8 mouse cellular contexts compared by ENCODE assay signal in the genomic region with DNA sequence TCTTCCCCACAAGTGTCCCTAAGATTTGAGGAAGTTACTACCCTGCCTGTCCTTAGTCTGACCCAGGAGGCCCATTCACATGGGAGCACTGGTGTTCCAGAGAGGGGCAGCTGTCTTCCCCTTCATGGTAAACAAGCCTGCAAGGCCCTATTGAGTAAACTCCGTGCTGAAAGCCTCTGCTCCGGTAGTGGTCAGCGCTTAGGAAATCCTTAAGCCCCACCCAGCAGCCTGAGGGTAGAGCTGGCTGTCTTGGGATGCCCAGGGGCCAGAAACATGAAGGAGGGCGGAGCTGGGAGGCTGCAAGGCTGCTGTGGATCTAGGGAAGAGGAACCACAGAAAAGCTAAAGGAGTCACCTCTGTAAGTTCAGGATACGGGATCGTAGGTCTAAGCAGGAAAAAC. TPM values are rescaled to one million over a fixed set of nuclear protein-coding genes. Genes with fewer than 3 reads are reported as not detected.
DNase-seq lines count a peak whose midpoint lies in the region; ATAC-seq and TF ChIP-seq lines count a peak whose summit lies in the region.
"Had no signal": no experiment of that assay in that cellular context is flagged by ENCODE, and none has a peak within 500 bp of the region (broad histone marks: within the 10 kb centered on the region; RNA-seq: fewer than 3 reads in every experiment).

No protein-coding gene starts in this region.

- no peak for TF ChIP-seq EP300 in CH12.LX (IDR thresholded peaks at IDR 0.05; ENCODE audit: low read length)

- ATAC-seq in heart, embryonic 13.5 days (ENCODE audit: extremely low read depth, insufficient number of reproducible peaks, low FRiP score, low TSS enrichment): no peak
- ATAC-seq in liver, embryonic 12.5 days: no peak
- ATAC-seq in forebrain, embryonic 13.5 days: no peak

- in situ Hi-C loops in CH12.LX (cut with MboI; ENCODE audit: low pct_ligation_motif_present, low pct_unique_long_range_greater_than_20kb, low sequenced_read_pairs): no loop called here

- H3K27ac ChIP-seq in CH12.LX (ENCODE audit: insufficient read depth, low read depth): no peak overlapping the region
- 0 out of 2 replicates have a peak overlapping the region, but pooled peaks have one; percentile 26 for H3K27ac ChIP-seq in heart, embryonic 13.5 days (replicated peaks)
- peak overlapping the region; percentile 86 for H3K27ac ChIP-seq in liver, embryonic 12.5 days
- no peak overlapping the region for H3K27ac ChIP-seq in forebrain, embryonic 13.5 days
- H3K27ac ChIP-seq: embryonic facial prominence, embryonic 13.5 days had no signal

- dilution Hi-C loops in CH12.LX (cut with MboI; ENCODE audit: extremely low pct_ligation_motif_present, extremely low pct_unique_long_range_greater_than_20kb, low sequenced_read_pairs): no loop called here

- TF ChIP-seq CTCF in CH12.LX (conservative IDR thresholded peaks at IDR 0.05 in 1 of 2, IDR thresholded peaks at IDR 0.05 in 1 of 2; ENCODE audit: low read depth in 2 of 2, low read length in 2 of 2): no peak

- no peaks in the 10 kb centered on the region for H3K9me3 ChIP-seq in CH12.LX (replicated peaks; ENCODE audit: low read length)
- no peaks in the 10 kb centered on the region for H3K9me3 ChIP-seq in heart, embryonic 13.5 days
- H3K9me3 ChIP-seq in liver, embryonic 12.5 days (replicated peaks): no peaks in the 10 kb centered on the region
- H3K9me3 ChIP-seq in forebrain, embryonic 13.5 days (replicated peaks): no peaks in the 10 kb centered on the region
- H3K9me3 ChIP-seq: embryonic facial prominence, embryonic 13.5 days had no signal

- peaks cover 15% of the 10 kb centered on the region for H3K27me3 ChIP-seq in CH12.LX (replicated peaks)
- H3K27me3 ChIP-seq in heart, embryonic 13.5 days (replicated peaks): peaks cover 3% of the 10 kb centered on the region; the same call in 1 of the 2 replicates
- no peaks in the 10 kb centered on the region for H3K27me3 ChIP-seq in liver, embryonic 12.5 days (replicated peaks)
- H3K27me3 ChIP-seq in forebrain, embryonic 13.5 days: peaks cover 23% of the 10 kb centered on the region

- no peaks in the 10 kb centered on the region for H3K36me3 ChIP-seq in CH12.LX (replicated peaks in 1 of 2; ENCODE audit: control insufficient read depth in 1 of 2, insufficient read depth in 1 of 2, low read length in 1 of 2)
- no peaks in the 10 kb centered on the region for H3K36me3 ChIP-seq in heart, embryonic 13.5 days
- H3K36me3 ChIP-seq in liver, embryonic 12.5 days: no peaks in the 10 kb centered on the region
- no peaks in the 10 kb centered on the region for H3K36me3 ChIP-seq in forebrain, embryonic 13.5 days (ENCODE audit: poor library complexity, severe bottlenecking)
- H3K36me3 ChIP-seq: embryonic facial prominence, embryonic 13.5 days had no signal

- H3K4me3 ChIP-seq in CH12.LX (replicated peaks in 1 of 3; ENCODE audit: low read depth in 2 of 3, low read length in 2 of 3, poor library complexity in 1 of 3): peak overlapping the region in 1 of 3 experiments; percentile 29
- no peak overlapping the region for H3K4me3 ChIP-seq in heart, embryonic 13.5 days
- peak overlapping the region; percentile 69 for H3K4me3 ChIP-seq in liver, embryonic 12.5 days
- H3K4me3 ChIP-seq in forebrain, embryonic 13.5 days: no peak overlapping the region
- H3K4me3 ChIP-seq: embryonic facial prominence, embryonic 13.5 days had no signal

- no peaks in the 10 kb centered on the region for H3K79me2 ChIP-seq in CH12.LX (replicated peaks; ENCODE audit: control insufficient read depth, extremely low read depth, insufficient read depth, poor library complexity, severe bottlenecking)

- H3K4me1 ChIP-seq in CH12.LX (ENCODE audit: control insufficient read depth in 1 of 2, insufficient read depth in 2 of 2): peaks cover 27 to 57% of the 10 kb centered on the region in 2 experiments
- peaks cover 60% of the 10 kb centered on the region for H3K4me1 ChIP-seq in heart, embryonic 13.5 days
- peaks cover 76% of the 10 kb centered on the region for H3K4me1 ChIP-seq in liver, embryonic 12.5 days
- peaks cover 30% of the 10 kb centered on the region for H3K4me1 ChIP-seq in forebrain, embryonic 13.5 days

- no peak for TF ChIP-seq RAD21 in CH12.LX (IDR thresholded peaks at IDR 0.05; ENCODE audit: low read depth, low read length)

- peak overlapping the region; percentile 17; the same call in 1 of the 2 replicates for H3K4me2 ChIP-seq in CH12.LX (ENCODE audit: insufficient read depth, low read depth, poor library complexity, severe bottlenecking)
- H3K4me2 ChIP-seq in heart, embryonic 13.5 days: peak overlapping the region; percentile 27
- H3K4me2 ChIP-seq in liver, embryonic 12.5 days: peak overlapping the region; percentile 90
- H3K4me2 ChIP-seq in forebrain, embryonic 13.5 days: no peak overlapping the region
- H3K4me2 ChIP-seq: embryonic facial prominence, embryonic 13.5 days had no signal

- DNase-seq in CH12.LX (ENCODE audit: extremely low read depth) (no peak), adipocyte (ENCODE audit: low spot score) (peak; percentile 87)
- peak; percentile 58 to 61 for DNase-seq in spleen, postnatal 10 days (ENCODE audit: low spot score in 2 of 2)
- no peak for DNase-seq in ovary, postnatal 10 days (ENCODE audit: low spot score)

- WGBS in heart, embryonic 13.5 days: 40% methylated on average over 6 of the region's 6 CpGs
- WGBS in liver, embryonic 12.5 days (ENCODE audit: insufficient replicate concordance): 26% methylated on average over 6 of the region's 6 CpGs
- 36% methylated on average over 6 of the region's 6 CpGs for WGBS in forebrain, embryonic 13.5 days

- no peak overlapping the region for H3K9ac ChIP-seq in CH12.LX (ENCODE audit: insufficient read depth, low read depth)
- no peak overlapping the region for H3K9ac ChIP-seq in heart, embryonic 13.5 days
- H3K9ac ChIP-seq in liver, embryonic 12.5 days: peak overlapping the region; percentile 80
- no peak overlapping the region for H3K9ac ChIP-seq in forebrain, embryonic 13.5 days
- H3K9ac ChIP-seq: embryonic facial prominence, embryonic 13.5 days had no signal

- TF ChIP-seq POLR2A in CH12.LX (IDR thresholded peaks at IDR 0.05; ENCODE audit: low read depth, low read length): no peak

TF ChIP-seq in CH12.LX, 34 proteins besides CTCF, POLR2A, EP300 and RAD21:
- TF ChIP-seq MXI1 (IDR thresholded peaks at IDR 0.05; ENCODE audit: low read depth, low read length): peak; percentile 27; the same call in 1 of the 2 replicates
- no peak for TF ChIP-seq USF1 (IDR thresholded peaks at IDR 0.05; ENCODE audit: low read depth, low read length)

RNA-seq across cellular contexts. Expression of a gene that starts 2.4 kb away (rescaled TPM):
- 9.5 and 10.5 TPM in 2 replicates for total RNA-seq in CH12.LX (2012; rRNA removed)
- 5.5 and 6.3 TPM in 2 replicates for total RNA-seq in CH12.LX (2014; rRNA removed)
- 3.6 and 4.7 TPM in 2 replicates for polyA plus RNA-seq in CH12.LX (2012; ENCODE audit: insufficient read length, low read depth)
- 2.4 and 3.2 TPM in 2 replicates for polyA plus RNA-seq in heart, embryonic 13.5 days (2015; fragmentation: Nextera tagmentation; extraction: Ambion mirVana)
- polyA plus RNA-seq in liver, embryonic 12.5 days (2016; fragmentation: Nextera tagmentation; extraction: Ambion mirVana): 3.5 and 3.9 TPM in 2 replicates
- polyA plus RNA-seq in forebrain, embryonic 13.5 days (2015; fragmentation: Nextera tagmentation; extraction: Ambion mirVana): 1.2 and 1.3 TPM in 2 replicates

RNA-seq across cellular contexts. Expression of a gene that starts 50.5 kb away (rescaled TPM):
- total RNA-seq in CH12.LX (2012; rRNA removed) (not detected in 2 replicates), CH12.LX (2014; rRNA removed) (not detected in 2 replicates)
- polyA plus RNA-seq in CH12.LX (2012; ENCODE audit: insufficient read length, low read depth): not detected in 2 replicates
- 0.62 TPM in 1 of 2 replicates, not detected in the other for polyA plus RNA-seq in heart, embryonic 13.5 days (2015; fragmentation: Nextera tagmentation; extraction: Ambion mirVana)
- 0.57 TPM in 1 of 2 replicates, not detected in the other for polyA plus RNA-seq in liver, embryonic 12.5 days (2016; fragmentation: Nextera tagmentation; extraction: Ambion mirVana)
- 2.0 and 4.2 TPM in 2 replicates for polyA plus RNA-seq in forebrain, embryonic 13.5 days (2015; fragmentation: Nextera tagmentation; extraction: Ambion mirVana)

Comparison
In these comparisons a context has a peak if more than half of its experiments do, and no peak if none do; other contexts are left out.
1. DNase-seq: peak in adipocyte (single experiment) and spleen, postnatal 10 days (2 of 2); none in CH12.LX (single experiment) and ovary, postnatal 10 days (single experiment).
2. H3K27ac ChIP-seq: peak in heart, embryonic 13.5 days (single experiment) and liver, embryonic 12.5 days (single experiment); none in CH12.LX (single experiment) and forebrain, embryonic 13.5 days (single experiment).